Mouse (Mus musculus): ENCODE measurements around the gene Fbxo36.

DNA sequence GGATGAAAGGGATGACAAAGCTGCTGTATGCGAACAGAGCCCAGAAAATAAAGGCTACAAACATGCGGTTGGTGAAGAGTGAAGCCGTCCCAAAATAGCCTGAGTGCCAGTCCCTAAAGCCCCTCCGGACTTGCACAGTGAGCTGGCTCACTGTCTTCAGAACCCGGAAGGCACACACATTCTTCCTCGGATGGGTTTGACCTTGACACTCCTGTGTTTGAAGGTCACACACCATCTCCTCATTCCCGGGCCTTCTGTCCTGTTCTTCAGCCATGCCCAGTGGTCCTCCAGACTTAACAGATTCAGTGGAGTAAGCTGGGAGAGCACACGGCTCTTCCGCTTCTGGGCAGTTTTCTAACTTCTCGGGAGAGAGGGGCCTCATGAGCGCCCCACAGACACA, 72.9 kb downstream of the Fbxo36 start:
- TF ChIP-seq CTCF (IDR thresholded peaks at IDR 0.05; ENCODE audit: control insufficient read depth, insufficient read depth, insufficient replicate concordance, low read depth, low read length) (no peak), POLR2A (IDR thresholded peaks at IDR 0.05; ENCODE audit: control insufficient read depth, low read depth, low read length) (no peak)
